Mouse (Mus musculus) thymus, adult 2 months (tissue): ENCODE results near the gene Tcta. TPM values are rescaled to one million over a fixed set of nuclear protein-coding genes. Genes with fewer than 3 reads are reported as not detected.
"Not testable (repeated sequence)": the region's sequence is repeated elsewhere in the genome, so short reads cannot be mapped to it uniquely, and the experiment has no call there.

Experiments
- DNase-seq: peaks from one replicate; pipeline ENCODE4 v3.0.0; 2021
- H3K27ac ChIP-seq: fragments of 200-500 bp; 2 replicates; pipeline ENCODE4 v1.5.1; 2012; ENCODE audit warnings: low read length, control low read depth; ENCODE audit not compliant: control insufficient read depth, insufficient read depth
- H3K27me3 ChIP-seq: fragments of 200-500 bp; 2 replicates; pipeline ENCODE4 v1.6.1; 2012; ENCODE audit warnings: mild to moderate bottlenecking, low read length, moderate library complexity, mixed read lengths; ENCODE audit not compliant: control insufficient read depth, insufficient read depth
- H3K36me3 ChIP-seq: fragments of 200-500 bp; 2 replicates; pipeline ENCODE4 v1.6.1; 2012; ENCODE audit warnings: mild to moderate bottlenecking, low read length, moderate library complexity; ENCODE audit not compliant: control insufficient read depth, insufficient read depth
- H3K4me1 ChIP-seq: fragments of 200-500 bp; replicated peaks from 2 replicates; pipeline ENCODE4 v1.6.1; 2012; ENCODE audit warnings: low read length; ENCODE audit not compliant: control insufficient read depth, insufficient read depth
- H3K4me3 ChIP-seq: fragments of 200-500 bp; 2 replicates; pipeline ENCODE4 v1.5.1; 2012; ENCODE audit warnings: mild to moderate bottlenecking, low read length, control low read depth, moderate library complexity; ENCODE audit not compliant: control insufficient read depth, insufficient read depth
- CTCF ChIP-seq: fragments of 200-500 bp; IDR thresholded peaks from 2 replicates; pipeline ENCODE4 v1.5.1; 2012; ENCODE audit warnings: mild to moderate bottlenecking, control low read depth, low read length, moderate library complexity, borderline replicate concordance; ENCODE audit not compliant: control insufficient read depth, poor library complexity, insufficient read depth; ENCODE audit errors: extremely low read depth
- POLR2A ChIP-seq: fragments of 200-500 bp; IDR thresholded peaks from 2 replicates; pipeline ENCODE4 v1.6.1; 2012; ENCODE audit warnings: mild to moderate bottlenecking, low read length, control low read depth, moderate library complexity; ENCODE audit not compliant: control insufficient read depth, poor library complexity, insufficient read depth; ENCODE audit errors: extremely low read depth
- WGBS: fragments of 180-500 bp; shearing (Covaris S2); methylation state at CpG from one replicate; pipeline ENCODE4 v1.1.7; 2018; 5-methylcytosine and 5-hydroxymethylcytosine counted together
- polyA plus RNA-seq: library from polyadenylated mRNA; depleted of rRNA; stranded (reverse); fragments of >200 nt; gene quantifications from 2 replicates; pipeline ENCODE4 v1.2.3, GENCODE M21; 2012

Gene Tcta
- polyA plus RNA-seq, 1 experiment = 43.4 TPM

DNA sequence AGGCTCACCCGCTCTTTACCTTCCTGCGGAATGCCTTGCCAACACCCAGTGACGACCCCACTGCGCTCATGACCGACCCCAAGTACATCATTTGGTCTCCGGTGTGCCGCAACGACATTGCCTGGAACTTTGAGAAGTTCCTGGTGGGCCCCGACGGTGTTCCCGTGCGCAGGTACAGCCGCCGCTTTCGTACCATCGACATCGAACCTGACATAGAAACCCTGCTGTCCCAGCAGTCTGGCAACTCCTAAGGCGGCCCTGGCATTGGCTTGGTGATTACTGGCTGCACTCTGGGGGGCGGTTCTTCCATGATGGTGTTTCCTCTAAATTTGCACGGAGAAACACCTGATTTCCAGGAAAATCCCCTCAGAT, 33.9 kb upstream of the Tcta start:
- 2% methylated on average over 20 of the region's 20 CpGs for WGBS
- TF ChIP-seq POLR2A (no peak), CTCF (no peak)
- Histone ChIP-seq H3K4me1 (peaks cover 28% of the 10 kb centered on the region), H3K27me3 (no peaks in the 10 kb centered on the region), H3K27ac (peak overlapping the region; percentile 88), H3K4me3 (peak overlapping the region; percentile 95), H3K36me3 (peaks cover 8% of the 10 kb centered on the region)
- DNase-seq = peak; percentile 38

DNA sequence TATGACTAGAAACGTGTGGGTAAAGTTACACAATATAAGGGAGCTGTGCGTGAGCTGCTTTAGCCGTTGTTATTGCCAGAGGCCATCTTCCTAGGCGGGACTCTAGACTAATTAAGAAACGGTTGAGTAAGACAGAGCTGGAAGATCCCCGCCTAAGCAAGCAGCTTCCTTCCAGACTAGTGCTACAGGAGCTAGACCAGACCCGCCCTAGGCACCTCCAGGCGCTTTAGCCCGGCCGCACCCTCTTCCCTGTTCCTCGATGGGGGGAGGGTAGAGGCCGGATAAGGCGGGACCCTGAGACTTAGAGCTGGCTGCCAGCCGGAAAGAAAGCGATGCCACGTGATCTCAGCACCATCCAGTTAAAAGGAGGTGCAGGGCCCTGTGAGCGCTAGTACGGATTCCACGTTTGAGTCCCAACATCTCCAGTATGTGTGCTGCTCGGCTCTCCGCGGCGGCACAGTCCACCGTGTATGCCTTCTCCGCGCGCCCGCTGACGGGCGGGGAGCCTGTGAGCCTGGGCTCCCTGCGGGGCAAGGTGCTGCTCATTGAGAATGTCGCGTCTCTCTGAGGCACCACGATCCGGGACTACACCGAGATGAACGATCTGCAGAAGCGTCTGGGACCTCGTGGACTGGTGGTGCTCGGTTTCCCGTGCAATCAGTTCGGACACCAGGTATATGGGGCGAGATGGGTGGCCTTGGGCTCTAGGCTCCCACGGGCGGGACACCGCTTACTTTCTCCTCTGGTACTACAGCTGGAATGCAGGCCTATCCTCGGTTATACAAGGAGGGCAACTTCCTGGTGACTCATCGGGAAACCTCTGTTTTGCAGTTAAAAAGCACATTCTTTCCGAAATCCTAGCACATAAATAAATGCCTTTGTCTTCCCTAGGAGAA, 33.2 kb upstream of the Tcta start, which contains the start of gene Gpx1:
Gene Gpx1, plus strand, starts transcription at position 18 of the 896 bp plus-strand sequence.
- Histone ChIP-seq H3K4me1 (peaks cover 28% of the 10 kb centered on the region), H3K27me3 (no peaks in the 10 kb centered on the region), H3K4me3 (peak within 1 kb of the TSS; percentile 95), H3K36me3 (peaks cover 16% of the 10 kb centered on the region), H3K27ac (peak within 1 kb of the TSS; percentile 88)
- WGBS = under 1% methylated on average over 49 of the region's 49 CpGs
- peak; percentile 93 for DNase-seq
- TF ChIP-seq CTCF = no peak
- peak; percentile 92 for TF ChIP-seq POLR2A

DNA sequence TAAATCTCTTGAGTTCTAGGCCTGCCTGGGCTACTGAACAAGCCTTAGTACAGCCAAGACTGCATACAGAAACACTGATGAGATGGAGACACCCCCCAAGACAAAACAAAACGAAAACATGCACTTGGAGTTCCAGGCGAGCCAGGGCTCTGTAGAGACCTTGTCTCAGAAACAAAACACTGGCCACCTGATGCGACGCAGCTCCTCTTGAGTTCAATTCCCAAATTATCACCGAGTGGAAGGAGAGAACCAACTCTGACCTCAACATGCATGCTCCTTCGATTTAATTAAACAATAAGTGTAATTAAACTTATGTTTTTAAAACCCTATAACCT, 32.6 kb upstream of the Tcta start:
- Histone ChIP-seq H3K4me1 (peaks cover 28% of the 10 kb centered on the region), H3K27me3 (no peaks in the 10 kb centered on the region), H3K27ac (peak overlapping the region; percentile 75), H3K36me3 (peaks cover 22% of the 10 kb centered on the region), H3K4me3 (no peak overlapping the region)
- TF ChIP-seq CTCF = no peak
- no peak for TF ChIP-seq POLR2A
- no peak for DNase-seq
- 41% methylated on average over 6 of the region's 6 CpGs for WGBS

DNA sequence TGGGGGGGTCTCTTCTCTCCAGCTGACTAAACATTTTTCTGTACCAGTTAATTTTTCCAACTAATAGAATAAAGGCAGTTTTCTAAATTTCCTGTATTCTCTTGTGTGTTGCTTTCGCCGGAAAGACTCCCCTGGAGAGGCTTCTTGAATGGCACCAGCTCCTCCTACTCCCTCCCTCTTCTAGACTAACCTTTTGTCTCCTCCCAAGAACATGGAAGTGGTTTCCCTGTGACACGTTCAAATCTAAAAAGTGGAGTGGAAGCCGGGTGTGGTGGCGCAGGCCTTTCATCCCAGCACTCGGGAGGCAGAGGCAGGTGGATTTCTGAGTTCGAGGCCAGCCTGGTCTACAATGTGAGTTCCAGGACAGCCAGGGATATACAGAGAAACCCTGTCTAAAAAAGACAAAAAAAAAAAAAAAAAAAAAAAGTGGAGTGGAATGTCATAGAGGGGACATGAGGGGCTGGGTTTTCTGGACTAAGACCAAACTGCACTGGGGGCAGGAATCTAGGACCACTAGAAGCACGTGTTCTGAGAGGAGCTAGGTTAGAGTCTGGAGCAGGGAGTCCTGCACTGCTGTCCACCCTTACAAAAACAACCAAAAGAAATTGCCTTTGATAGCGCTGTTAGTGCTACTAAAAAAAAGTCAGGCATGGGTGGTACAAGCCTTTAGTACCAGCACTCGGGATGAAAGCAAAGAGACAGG, 32.0 kb upstream of the Tcta start:
- 77% methylated on average over 10 of the region's 10 CpGs for WGBS
- H3K27ac ChIP-seq = peak overlapping the region; percentile 75; the same call in 1 of the 2 replicates
- H3K4me3 ChIP-seq = no peak overlapping the region
- peaks cover 27% of the 10 kb centered on the region for H3K36me3 ChIP-seq
- no peak for DNase-seq
- H3K27me3 ChIP-seq = no peaks in the 10 kb centered on the region
- no peak for TF ChIP-seq CTCF
- no peak for TF ChIP-seq POLR2A
- H3K4me1 ChIP-seq = peaks cover 24% of the 10 kb centered on the region

DNA sequence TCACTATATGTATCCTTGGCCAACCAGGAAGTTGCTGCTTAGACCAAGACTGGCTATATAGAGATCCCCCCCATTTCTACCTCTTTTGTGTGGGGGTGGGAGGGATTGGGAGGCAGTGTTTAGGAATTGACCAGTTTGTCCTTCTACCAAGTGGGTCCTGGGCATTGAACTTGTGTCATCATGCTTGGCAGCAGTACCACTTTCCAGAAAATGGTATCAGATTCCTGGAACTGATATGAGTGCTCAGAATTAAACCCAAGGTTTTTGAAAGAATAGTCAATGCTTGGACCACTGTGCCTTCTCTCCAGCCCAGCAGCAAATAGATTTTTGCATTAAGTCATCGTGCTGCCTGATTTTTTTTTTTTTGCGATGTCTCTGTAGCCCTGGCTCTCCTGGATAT, 19.9 kb upstream of the Tcta start:
- Histone ChIP-seq H3K4me1 (no peaks in the 10 kb centered on the region), H3K27me3 (no peaks in the 10 kb centered on the region), H3K4me3 (no peak overlapping the region), H3K36me3 (peaks cover 61% of the 10 kb centered on the region), H3K27ac (no peak overlapping the region)
- WGBS = 97% methylated on average over 2 of the region's 2 CpGs
- TF ChIP-seq POLR2A = no peak
- TF ChIP-seq CTCF = no peak
- DNase-seq = no peak

DNA sequence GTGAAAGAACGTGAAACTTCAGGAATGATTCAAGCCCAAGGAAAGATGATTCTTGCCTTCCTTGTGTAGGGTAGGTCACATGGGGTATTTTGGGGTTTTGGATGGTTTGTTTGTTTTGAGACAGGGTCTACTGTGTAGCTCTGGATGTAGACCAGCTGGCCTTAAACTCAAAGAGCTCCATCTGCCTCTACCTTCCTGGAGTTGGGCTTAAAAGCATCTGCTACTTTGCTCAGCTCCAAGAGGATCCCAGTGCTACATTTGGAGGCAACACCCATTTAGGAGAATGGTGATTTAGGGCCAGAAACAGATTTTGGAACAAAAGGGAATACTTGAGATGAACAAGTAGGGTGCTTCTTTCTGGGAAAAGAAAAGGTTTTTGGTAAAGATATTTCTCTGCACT, 18.8 kb upstream of the Tcta start:
- no peaks in the 10 kb centered on the region for H3K27me3 ChIP-seq
- 98% methylated on average over 1 of the region's 1 CpGs for WGBS
- H3K36me3 ChIP-seq = peaks cover 56% of the 10 kb centered on the region
- TF ChIP-seq CTCF (no peak), POLR2A (no peak)
- DNase-seq = no peak
- no peak overlapping the region for H3K27ac ChIP-seq
- no peaks in the 10 kb centered on the region for H3K4me1 ChIP-seq
- H3K4me3 ChIP-seq = no peak overlapping the region

DNA sequence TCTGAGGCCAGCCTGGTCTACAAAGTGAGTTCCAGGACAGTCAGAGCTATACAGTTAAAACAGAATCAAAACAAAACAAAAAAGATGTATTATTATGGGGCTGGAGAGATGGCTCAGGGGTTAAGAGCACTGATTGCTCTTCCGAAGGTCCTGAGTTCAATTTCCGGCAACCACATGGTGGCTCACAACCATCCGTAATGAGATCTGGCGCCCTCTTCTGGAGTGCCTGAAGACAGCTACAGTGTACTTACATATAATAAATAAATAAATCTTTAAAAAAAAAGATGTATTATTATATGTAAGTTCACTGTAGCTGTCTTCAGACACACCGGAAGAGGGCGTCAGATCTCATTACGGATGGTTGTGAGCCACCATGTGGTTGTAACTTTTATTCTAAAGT, 16.1 kb upstream of the Tcta start:
- H3K27me3 ChIP-seq, H3K27ac ChIP-seq, H3K4me1 ChIP-seq, H3K4me3 ChIP-seq, DNase-seq: not testable (repeated sequence)
- WGBS = 91% methylated on average over 7 of the region's 7 CpGs
- peaks cover 35% of the 10 kb centered on the region for H3K36me3 ChIP-seq
